Mouse (Mus musculus): Measurements from ENCODE around the gene Adamtsl4. TPM values are rescaled to one million over a fixed set of nuclear protein-coding genes. Genes with fewer than 3 reads are reported as not detected.
"Not testable (repeated sequence)": the region's sequence is repeated elsewhere in the genome, so short reads cannot be mapped to it uniquely, and the experiment has no call there.

Adamtsl4 gene
- total RNA-seq, 2 experiments from 2014 or later: 7.1 to 7.4 TPM

DNA sequence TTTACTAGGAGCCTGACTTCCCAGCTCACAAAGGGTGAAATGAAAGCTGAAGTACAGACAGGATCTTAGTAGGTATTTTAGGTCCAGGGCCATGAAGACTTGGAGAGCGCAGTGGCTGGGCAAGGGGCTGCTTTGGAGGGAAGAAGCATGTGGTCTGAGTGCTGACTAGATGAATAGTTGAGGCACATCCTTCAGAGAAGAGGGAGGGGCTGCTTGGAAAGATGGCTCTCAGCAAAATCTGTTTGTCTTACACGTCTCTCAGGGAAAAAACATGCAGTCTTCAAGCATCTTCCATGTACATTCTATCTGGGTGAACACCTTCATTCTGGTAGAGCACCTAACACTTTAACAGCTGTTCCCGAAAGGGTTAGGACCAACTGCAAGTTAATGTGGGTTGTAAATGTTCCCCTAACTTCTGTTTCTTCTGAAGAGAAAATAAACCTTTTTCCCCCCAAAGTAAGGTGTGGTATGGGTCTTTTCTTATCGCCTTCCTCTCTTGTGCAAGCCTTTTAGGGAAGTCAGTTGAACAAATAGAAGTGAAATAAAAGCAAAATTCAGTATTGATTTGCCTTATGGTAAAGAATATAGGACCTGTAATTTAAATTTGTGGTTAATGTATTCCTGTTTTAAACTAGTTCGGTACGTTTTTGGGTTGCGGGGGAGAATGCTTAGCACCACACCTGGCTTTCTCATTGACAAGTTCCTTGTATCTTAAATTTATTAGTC lies 24.8 kb downstream of the Adamtsl4 start:
- DNase-seq (ENCODE audit: low spot score in 2 of 2): no peak

DNA sequence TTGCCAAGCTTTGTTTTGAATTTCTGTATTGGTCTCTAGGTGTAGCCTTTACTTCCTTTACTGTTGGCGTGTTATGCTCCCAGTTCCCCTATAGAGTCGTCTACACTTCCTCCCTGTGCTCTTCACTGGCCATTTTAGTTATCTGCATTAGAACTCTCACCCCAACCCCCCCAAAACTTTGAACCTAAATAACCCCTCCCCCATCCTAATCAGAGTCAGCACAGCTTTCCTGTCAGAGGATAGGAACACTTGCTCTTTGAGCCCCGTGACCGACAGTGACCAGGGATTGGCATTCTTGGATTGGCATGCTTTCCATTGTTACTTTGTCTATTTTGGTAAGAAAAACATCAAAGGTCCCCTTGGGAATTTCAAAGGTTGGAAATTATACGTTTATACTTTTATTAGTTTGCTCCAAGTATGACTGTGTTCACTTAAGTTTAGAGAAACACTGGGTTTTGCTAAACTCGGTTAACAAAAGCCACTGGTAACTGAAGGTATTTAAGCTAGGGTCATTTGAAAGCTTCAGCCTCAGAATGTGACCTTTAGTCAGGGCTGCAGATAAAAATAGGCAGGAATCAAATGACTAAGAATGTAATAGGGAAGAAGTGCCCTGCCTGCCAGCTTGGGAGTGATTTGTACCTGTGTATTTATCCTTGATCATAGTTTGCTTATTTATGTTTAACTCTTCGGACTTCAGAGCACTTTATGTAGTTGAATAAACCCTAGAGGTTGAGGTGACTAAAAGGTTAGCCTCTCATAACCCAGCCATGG lies 25.6 kb downstream of the Adamtsl4 start:
- DNase-seq (ENCODE audit: low spot score in 2 of 2): no peak

DNA sequence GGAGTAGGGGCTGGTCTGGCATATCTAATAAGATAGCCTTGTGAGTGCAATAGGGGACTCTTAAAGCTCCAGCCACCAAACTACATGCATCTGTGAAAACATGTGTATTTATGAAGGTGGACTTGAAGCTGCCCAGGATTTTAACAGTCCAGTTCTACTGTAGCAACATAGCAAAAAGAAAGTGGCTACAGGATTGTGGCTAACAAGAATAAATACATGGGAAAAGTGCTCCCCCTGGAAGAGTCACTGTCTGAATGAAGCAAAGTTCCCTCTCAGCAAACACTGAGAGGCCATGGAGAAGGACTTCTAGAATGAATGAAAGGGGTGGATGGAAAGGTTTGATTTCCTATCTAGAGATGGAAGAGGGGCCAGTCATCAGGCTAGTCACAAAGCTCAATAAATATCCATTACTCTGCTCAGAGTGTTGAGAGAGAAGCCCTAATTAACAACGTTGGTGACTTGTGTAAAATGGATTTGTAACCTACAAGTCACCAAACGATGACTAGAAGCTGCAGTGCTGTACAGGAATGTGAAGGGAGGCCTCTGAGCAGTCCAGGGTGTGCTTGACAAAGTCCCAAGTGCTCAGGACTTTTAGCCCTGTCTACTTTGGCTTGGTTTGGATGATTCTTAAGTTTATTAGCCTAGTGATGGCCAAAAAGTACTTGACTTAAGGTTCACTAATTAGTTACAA lies 26.8 kb downstream of the Adamtsl4 start:
- DNase-seq (ENCODE audit: low spot score in 2 of 2): no peak

DNA sequence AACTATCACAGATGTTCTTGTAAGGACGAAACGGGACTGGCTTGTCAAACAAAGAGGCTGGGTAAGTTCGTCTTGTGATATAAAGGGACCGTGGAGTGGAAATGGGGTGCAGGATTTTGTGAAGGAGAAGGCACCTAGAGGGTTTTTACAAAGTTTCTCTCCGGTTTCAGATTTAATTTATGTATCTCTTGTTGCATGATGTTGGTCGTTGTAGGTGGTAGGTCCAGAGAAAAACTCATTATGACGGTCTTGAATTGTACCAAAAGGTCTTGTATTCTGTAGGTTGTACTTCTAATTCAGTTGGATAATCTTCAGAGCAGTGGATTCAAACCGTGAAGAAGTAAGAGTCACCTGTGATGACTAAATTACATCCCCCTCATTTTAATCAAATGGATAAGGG lies 27.8 kb downstream of the Adamtsl4 start:
- no peak for DNase-seq (ENCODE audit: low spot score in 2 of 2)

DNA sequence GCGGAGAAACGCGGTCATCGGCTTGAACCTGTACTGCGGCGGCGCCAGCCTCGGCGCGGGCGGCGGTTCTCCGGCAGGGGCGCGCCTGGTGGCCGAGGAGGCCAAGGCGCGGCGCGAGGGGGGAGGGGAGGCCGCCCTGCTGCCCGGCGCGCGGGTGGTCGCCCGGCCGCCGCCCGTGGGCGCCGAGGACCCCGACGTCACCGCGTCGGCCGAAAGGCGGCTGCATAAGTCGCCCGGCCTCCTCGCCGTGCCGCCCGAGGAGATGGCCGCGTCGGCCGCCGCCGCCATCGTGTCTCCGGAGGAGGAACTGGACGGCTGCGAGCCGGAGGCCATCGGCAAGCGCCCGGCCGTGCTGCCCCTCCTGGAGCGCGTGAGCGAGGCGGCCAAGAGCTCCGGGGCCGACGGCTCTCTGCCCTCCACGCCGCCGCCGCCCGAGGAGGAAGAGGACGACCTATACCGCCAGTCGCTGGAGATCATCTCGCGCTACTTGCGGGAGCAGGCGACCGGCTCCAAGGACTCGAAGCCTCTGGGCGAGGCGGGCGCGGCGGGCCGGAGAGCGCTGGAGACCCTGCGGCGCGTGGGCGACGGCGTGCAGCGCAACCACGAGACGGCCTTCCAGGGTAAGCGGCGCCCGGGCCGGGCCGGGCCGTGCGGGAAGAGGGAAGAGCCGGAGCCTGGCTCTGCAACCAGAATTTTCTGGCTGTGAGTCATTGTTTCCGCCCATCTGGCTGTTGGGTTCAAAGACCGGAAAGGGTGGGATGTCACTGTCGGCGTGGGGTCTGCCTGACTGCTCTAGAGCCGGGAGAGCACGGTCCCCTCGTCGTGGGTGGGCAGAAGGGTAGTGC lies 28.6 kb downstream of the Adamtsl4 start:
- peak; percentile 35 to 64 for DNase-seq (ENCODE audit: low spot score in 2 of 2)

DNA sequence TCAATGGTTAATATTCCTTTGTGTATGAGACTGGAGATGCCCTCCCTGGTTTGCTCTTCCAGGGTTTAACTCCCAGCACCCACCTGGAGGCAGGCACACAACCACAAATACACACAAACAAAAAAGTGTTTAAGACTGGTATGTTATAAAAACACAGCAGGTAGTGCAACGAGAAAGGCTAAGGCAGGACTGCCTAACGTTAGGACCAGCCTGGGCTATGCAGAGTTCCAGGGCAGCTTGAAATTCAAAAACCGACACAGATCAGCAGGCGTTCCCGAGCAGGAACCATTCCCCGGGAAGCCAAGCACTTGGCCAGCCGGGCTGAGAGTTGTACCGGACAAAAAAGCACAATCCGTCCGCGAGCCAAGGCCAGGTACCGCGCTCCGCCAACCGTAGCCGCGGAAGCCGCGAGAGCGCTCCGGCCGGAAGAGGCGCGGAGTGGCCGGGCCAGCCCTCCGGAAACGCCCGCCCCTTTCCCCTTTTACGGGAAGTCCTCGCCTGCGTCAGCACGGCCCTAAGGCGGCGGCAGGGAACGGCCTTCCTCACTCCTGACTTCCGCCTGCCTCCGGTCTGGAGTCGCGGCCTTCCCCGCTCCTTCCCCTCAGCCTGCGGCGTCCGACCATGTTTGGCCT lies 29.4 kb downstream of the Adamtsl4 start, which contains the start of gene Mcl1:
Gene Mcl1 (plus strand): TSS at position 553 of the 632 bp plus-strand sequence.
- peak; percentile 89 to 94 for DNase-seq (ENCODE audit: low spot score in 2 of 2)

DNA sequence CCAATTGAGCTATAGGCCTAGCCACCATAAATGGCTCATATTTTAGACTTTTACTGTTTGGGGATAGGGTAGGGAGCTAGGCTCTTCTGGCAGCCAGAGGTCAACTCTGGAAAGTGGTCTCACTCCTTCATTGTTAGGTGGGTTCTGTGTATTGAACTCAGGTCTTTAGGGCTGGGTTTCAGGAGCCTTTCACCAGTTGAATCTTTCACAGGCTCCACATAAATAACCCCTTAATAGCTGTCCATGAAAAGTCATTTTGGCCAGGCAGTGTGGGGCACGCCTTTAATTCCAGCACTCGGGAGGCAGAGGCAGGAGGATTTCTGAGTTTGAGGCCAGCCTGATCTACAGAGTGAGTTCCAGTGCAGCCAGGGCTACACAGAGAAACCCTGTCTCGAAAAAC lies 30.0 kb downstream of the Adamtsl4 start:
- DNase-seq (ENCODE audit: low spot score in 2 of 2): no peak

DNA sequence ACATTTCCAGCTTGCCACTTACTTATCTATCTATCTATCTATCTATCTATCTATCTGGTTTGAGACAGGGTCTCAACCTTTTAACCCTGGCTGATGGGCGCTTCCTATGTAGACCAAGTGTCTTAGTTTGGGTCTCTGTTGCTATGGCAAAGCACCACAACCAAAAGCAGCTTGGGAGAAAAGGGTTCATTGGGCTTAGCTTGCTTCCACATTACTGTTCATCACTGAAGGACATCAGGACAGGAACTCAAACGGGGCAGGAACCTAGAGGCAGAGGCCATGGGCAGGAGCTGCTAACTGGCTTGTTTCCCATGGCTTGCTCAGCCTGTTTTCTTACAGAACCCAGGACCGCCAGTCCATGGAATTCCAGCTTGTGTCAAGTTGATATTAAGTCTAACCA lies 30.6 kb downstream of the Adamtsl4 start:
- DNase-seq (ENCODE audit: low spot score in 2 of 2): no peak

DNA sequence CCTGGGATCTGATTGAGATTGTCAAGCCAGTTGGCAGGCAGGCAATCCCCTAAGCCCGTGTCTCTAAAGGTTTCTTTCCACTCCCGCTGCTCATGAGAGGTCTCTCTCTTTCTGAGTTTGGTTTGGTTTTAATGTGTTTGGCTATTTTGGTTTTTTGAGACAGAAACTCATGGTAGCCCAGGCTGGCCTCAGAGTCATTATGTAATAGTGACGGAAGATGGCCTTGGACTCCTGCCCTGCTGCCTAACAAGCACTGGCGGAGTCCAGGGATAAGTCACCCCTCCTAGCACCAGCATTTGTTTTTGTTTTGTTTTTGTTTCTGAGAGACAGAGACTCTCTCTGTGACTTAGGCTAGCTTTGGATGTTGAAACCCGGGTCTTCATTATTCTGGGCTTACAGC lies 32.3 kb downstream of the Adamtsl4 start:
- DNase-seq (ENCODE audit: low spot score in 2 of 2): no peak

DNA sequence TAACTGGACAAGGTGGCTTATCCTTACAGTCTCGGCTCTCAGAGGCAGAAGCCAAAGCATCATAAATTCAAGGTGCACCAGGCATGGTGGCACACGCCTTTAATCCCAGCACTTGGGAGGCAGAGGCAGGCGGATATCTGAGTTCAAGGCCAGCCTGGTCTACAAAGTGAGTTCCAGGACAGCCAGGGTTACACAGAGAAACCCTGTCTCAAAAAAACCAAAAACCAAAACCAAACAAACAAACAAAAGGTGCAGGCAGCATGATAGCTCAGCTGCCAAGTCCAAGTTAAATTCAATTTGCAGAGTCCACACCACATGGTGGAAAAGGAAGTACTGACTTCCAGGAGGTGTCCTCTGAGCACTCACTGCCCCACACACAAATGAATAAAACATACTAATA lies 33.3 kb downstream of the Adamtsl4 start:
- not testable (repeated sequence) for DNase-seq (ENCODE audit: low spot score in 2 of 2)

DNA sequence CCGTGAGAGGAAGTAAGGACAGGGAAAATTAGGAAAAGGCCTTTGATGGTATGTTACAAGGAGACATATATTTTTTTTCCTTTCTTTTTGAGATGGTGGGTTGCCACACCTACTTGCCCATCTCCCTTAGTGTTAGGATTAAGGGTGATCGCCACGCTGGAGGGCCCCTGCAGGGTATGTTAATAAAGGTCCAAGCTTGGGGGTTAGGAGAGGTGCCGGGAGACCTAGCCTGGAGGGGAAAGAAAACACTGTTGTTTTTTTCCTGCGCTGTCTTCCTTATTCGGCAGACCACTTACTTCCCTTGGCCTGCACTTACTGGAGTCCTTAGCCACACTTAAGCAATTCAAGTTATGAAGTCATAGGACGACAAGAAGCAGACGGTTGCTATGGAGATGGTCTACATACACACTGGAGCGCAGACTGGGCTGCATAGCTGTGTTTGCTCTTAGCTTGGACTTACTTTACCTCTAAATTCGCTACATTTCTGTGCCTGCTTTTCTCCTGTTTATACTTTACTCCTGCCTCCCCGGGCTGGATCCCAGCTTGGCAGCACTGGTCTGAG lies 34.2 kb downstream of the Adamtsl4 start:
- DNase-seq (ENCODE audit: low spot score in 2 of 2): no peak

DNA sequence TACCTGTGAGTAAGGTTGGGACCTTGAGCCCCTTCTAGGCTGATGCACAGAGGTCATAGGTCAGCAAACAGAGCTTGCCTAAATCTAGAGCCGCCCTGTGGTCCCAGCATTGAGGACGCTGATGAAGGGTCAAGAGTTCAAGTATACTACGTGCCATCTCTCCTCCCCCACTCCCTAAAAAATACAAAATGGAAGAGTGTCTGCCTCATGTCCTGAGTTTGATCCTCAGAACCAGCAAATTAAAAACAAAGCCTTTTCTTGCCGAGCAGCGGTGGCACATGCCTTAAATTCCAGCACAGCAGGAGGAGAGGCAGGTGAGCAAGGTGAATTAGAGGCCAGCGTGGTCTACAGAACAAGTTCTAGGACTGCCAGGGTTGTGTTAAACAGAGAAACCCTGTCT lies 34.8 kb downstream of the Adamtsl4 start:
- DNase-seq (ENCODE audit: low spot score in 2 of 2): no peak

DNA sequence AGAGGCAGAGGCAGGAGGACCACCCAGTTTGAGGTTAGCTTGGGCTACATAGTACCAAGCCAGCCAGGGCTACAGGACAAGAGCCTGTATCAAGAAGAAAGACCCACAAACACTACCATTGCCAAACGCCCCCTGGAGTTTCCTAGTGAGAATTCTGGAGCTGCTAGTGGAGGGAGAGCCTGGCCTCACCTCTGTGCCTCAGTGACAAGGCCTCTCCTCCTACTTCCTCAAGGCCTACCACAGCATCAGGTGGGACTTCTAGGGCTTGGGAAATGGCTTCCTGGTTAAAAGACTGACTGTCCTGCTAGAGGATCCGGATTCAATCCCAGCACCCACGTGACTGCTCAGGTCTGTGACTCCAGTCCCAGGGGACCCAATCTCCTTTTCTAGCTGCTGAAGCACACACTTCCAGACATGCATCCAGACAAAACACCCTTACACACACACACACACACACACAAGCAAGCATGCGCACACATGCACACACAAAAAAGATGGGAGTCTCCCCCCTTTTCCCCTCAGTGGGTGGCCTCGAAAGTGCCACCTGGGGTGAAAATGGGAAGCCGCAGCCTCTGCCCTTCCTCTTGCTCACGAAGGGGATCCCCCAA lies 35.4 kb downstream of the Adamtsl4 start:
- DNase-seq (ENCODE audit: low spot score in 2 of 2): no peak

DNA sequence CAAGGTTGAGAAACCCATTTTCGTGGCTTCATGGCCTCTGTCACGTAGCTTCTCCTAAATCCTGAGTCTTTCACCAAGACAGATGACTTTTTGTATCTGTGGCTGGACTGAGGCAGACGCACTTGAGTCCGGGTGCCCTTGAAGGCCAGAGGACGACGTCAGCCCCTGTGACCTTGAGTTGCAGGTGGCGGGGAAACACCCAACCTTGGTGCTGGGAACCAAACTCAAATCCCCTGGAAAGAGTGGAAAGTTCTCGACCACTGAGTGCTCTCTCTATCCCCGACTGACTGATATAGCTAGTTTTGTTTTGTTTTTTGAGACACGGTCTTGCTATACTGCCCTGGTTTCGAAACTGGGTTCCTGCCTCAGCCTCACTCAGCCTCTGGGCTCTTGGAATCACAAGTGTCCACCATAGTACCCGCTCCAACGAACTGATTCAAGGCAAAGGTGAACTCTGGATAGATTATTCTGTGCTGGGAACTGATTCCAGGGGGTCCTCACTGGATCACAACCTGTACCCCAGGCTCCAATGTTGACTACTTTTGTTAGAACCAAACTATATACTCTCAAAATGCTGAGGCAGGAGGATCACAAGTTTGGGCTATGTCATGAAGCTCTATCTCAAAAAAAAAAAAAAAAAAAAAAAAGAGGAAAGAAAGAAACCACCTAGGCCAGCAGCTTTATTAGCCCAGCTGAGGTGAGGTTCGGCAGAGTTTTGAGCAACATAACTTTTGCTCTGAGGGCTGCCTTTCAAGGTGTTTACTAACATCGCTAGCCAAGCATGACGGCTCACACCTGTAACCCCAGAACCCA lies 36.1 kb downstream of the Adamtsl4 start:
- no peak for DNase-seq (ENCODE audit: low spot score in 2 of 2)

DNA sequence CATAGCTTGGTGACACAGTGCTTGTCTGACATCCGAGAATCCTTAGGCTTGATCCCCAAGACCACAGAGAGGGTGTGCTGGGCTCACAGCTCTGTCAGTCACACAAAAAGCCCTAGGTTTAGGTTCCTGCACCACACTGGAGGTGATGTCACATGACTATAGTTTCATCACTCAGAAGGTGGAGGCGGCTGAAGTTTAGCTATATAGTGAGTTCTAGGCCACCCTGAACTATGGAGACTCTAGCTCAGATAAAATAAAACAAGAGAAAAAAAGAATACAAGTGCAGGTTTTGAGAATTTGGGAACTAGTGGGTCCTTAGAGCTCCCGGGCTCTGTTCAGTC lies 36.7 kb downstream of the Adamtsl4 start:
- no peak for DNase-seq (ENCODE audit: low spot score in 2 of 2)

DNA sequence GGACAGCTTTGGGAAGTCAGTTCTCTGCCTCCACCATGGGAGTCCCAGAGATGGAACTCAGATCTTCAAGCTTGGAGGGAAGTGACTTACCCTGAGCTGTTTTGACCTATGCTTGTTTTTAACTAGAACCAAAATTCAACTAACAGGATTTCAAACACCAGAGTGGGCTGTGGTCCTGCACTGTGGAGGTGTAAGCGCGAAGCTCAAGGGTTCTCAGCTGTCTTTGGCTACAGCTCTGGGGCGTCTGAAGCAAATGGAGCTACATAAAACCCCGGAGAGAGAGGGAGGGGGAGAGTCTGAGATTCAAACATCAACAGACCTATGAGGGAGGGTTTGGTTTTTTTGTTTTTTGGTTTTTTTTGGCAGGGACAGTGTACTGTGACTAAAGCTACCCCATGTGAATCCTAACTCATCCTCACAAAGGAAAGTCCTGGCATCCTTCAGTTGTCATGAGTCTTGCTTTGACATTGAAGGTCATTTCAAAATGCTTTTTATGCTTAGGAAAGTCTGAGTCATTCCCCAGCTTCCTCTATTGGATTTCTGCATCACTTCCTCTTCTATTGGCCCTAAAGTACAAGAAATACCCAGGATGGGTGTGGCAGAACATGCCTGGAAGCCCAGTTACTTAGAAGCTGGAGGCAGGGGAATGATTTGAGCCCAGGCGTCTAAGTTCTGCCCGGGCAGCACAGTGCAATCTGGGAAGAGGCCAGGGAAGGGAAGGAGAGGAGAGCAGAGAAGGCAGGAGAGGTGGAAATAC lies 37.3 kb downstream of the Adamtsl4 start:
- no peak for DNase-seq (ENCODE audit: low spot score in 2 of 2)

DNA sequence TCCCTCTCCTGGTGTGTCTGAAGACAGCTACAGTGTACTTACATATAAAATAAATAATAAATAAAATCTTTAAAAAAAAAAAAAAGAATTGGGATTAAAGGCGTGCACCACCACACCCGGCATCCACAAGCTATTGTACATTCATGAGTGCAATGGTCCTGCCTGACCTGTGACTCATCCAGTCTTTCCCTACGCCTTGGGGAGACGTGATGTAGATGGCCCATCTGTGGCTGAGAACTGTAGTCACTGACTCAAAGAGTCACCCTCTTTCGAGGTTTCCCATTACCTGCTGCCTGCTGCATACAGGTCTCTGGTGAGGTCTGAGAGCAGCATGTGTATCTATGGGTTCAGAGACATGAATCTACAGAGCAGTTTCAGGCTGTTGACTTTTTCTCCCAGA lies 39.7 kb downstream of the Adamtsl4 start:
- no peak for DNase-seq (ENCODE audit: low spot score in 2 of 2)
